Mouse (Mus musculus) E14TG2a.4 (cell line): ENCODE results near the gene Brms1.

Experiments used
- CTCF ChIP-seq: conservative IDR thresholded peaks from 2 replicates; pipeline ENCODE4 v1.5.1; 2014; ENCODE audit warnings: low read length
- NANOG ChIP-seq: IDR thresholded peaks from 2 replicates; pipeline ENCODE4 v1.6.1; 2014; ENCODE audit warnings: borderline replicate concordance, low read length, mixed read lengths

- no peak for TF ChIP-seq CTCF
- no peak for TF ChIP-seq NANOG
These were observed 50.9 kb downstream of the Brms1 start for GRCm38 (mm10) chr19:5092083-5092482.
